Mouse (Mus musculus) naive thymus-derived CD4-positive, alpha-beta T cell, adult 5 months (primary cell): ENCODE data around the gene Rnpepl1. TPM values are rescaled to one million over a fixed set of nuclear protein-coding genes. Genes with fewer than 3 reads are reported as not detected.

Experiments used
- polyA plus RNA-seq: library from polyadenylated mRNA; unstranded; fragments of 100-300 nt; shearing (Covaris generic); gene quantifications from one replicate; pipeline ENCODE4 v1.2.1, GENCODE M21; 2017

The Rnpepl1 gene
- polyA plus RNA-seq, result 117 TPM

DNA sequence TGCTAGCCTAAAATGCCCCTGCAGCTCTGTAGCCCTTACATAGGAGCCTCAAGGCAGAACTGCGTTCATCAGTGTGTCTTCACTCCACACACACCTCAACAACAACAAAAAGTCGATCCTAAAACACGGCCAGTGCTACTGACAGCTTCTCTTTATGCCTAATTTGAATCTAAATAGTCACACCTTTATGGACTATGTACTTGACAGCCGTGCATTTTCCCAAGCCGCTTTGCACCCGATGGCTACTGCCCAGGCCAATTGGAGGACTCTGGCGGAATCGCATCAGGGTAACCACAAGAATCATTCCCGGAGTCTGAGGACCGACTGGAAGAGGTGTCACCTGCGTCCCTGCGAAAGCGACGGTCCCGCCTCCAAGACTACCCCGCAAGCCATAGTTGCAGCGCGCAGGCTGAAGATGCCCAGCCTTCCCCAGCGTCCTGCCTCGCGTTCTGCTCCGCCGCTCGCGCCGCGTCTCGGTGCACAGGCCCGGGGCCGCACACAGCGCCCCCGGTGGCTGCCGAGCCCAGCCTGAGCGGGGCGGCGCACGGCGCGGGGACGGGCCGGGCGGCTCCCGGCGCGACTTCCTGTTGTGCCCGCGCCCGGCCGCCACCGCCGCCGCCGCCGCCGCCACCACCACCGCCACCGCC lies at the start of gene Rnpepl1:
Rnpepl1 (plus strand) TSS at position 545 of the 647 bp plus-strand sequence.

DNA sequence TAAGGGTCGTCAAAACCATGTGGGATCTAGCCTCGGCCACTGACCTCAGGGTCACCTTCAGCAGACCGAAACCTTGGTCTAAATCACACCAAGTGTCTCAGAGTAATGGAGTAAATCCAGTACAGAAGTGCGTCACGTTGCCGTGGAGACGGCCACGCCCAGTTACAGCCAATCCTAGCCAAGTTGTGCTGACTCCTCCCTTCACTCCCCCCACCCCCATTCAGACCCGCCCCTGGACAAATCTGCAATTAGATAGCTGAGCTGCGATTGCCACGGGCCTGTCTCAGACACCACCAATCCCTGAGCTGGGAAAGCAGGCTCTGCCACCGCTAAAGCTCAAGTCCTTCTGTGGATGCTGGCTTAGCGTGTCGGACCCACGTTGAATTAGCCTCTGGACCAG lies 7.8 kb upstream of the Rnpepl1 start, which contains the start of gene Ankmy1:
Ankmy1 (minus strand) TSS at position 121 of the 400 bp plus-strand sequence.

DNA sequence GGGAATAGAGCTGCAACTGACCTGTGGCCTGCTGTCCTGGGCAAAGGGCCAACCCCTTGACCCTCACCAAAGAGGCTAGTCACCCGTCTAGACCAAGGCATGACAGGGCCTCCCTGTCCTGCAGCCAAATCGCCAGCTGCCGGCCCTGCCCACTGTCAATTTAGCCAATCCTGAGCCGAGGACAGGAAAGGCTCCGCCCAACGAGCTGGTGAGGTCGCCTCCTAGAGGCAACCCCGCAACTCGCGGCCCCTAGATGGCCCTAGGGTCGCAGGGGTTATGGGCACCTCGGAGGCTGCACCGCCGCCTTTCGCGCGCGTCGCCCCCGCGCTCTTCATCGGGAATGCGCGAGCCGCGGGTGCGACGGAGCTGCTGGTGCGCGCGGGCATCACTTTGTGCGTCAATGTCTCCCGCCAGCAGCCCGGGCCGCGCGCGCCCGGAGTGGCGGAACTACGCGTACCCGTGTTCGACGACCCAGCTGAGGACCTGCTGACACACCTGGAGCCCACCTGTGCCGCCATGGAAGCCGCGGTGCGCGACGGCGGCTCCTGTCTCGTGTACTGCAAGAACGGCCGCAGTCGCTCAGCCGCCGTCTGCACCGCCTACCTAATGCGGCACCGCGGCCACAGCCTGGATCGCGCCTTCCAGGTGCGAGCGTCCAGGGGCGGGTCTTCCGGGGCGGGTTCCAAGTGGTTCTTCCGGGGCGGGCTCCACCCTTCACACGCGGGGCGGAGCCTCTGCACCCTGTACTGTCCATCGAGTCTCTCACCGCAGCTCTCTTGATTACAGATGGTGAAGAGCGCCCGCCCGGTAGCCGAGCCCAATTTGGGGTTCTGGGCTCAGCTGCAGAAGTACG lies 3.6 kb upstream of the Rnpepl1 start, which contains the start of gene Dusp28:
Dusp28 (plus strand) TSS at position 203 of the 853 bp plus-strand sequence.

DNA sequence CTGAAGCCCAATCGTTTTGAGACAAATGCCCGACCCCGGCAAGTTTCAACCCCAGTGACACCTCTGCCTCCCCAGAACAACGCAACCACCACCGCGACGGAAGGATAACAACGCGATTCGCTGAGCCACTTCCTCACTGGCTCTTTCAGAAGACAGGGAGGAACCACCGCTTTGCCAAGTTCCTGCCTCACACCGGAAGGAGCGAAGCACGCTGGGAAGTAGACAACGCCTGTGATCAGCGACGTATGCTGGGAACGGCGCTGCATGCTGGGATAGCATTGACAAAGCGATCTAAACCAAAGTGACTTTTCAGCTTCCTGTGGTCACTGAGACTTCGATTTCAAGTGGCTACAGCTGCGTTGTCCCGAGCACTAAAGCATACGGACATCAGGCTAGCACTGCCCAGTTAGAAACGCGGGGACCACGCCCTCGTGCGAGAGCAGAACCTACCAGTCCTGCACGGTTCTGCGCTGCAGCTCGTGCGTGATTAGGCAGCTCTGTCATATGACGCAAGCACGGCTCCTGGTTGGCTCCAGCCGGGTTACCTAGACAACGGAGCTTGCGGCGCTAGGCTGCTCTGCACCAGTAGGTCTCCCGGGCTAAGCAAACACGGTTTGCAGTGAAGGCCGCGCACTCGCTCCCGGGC lies 23.7 kb downstream of the Rnpepl1 start, which contains the start of gene Capn10:
Capn10 (plus strand) TSS at position 195 of the 646 bp plus-strand sequence.

DNA sequence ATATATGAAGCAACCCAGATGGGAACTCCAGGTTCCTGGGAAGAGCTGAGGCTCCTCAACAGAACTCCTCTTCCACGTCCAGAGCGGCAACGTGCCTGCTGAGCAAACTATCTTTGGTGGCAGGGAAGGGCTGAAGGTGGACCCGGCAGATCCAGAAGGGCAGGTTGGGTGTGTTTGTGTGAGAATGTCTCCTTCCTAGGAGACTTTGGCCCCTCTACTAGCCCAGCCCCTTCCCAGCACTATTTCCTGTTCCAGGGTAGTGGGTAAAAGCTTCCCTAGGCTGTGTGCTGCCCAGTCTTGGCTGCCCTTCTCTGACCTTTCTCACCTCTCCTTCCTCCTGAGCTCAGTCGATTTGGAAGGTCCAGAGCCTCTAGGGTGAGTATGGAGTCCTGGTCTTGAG lies 40.0 kb downstream of the Rnpepl1 start, which contains the start of gene Gpr35:
Gpr35 (plus strand) TSS at position 259 of the 400 bp plus-strand sequence.

Other genes with a start within 250 kb of the Rnpepl1 start
- gene Gpc1, start 79.1 kb upstream of the Rnpepl1 start, polyA plus RNA-seq, result 6.9 TPM
- 0.85 TPM for gene Ankmy1, start 7.9 kb upstream of the Rnpepl1 start, polyA plus RNA-seq
- gene Dusp28, start 3.8 kb upstream of the Rnpepl1 start, polyA plus RNA-seq, result 11.6 TPM
- 10.9 TPM for gene Capn10, start 23.6 kb downstream of the Rnpepl1 start, polyA plus RNA-seq
- not detected for gene Gpr35, start 40.1 kb downstream of the Rnpepl1 start, polyA plus RNA-seq
- not detected for gene Aqp12, start 95.6 kb downstream of the Rnpepl1 start, polyA plus RNA-seq
- gene Kif1a, start 191.2 kb downstream of the Rnpepl1 start, polyA plus RNA-seq, result not detected
- not detected for gene Agxt, start 224.5 kb downstream of the Rnpepl1 start, polyA plus RNA-seq